Mouse (Mus musculus): ENCODE results near the gene Rbp7. TPM values are rescaled to one million over a fixed set of nuclear protein-coding genes. Genes with fewer than 3 reads are reported as not detected.

The Rbp7 gene
- polyA plus RNA-seq, 1 experiment from 2014 or later, result 0.50 TPM

GRCm38 (mm10) chr4:149485053-149485824 lies 30.5 kb upstream of the Rbp7 start, which contains the start of the genes Nmnat1 and Lzic:
Gene Nmnat1, minus strand, starts transcription at chr4:149485202.
Gene Lzic, plus strand, starts transcription at chr4:149485229.
- ATAC-seq (ENCODE audit: low FRiP score, low TSS enrichment), result peak; percentile 97
- DNase-seq, result peak; percentile 96
- Histone ChIP-seq H3K4me3 (replicated peaks; ENCODE audit: low read depth, low read length) (peak within 1 kb of the TSS; percentile 71), H3K9ac (replicated peaks; ENCODE audit: low read length) (peak within 1 kb of the TSS; percentile 72), H3K4me2 (ENCODE audit: low read length) (peak within 1 kb of the TSS; percentile 60), H3K4me1 (ENCODE audit: control insufficient read depth, insufficient read depth, low read length) (peaks cover 13% of the 10 kb centered on the region), H3K36me3 (ENCODE audit: control insufficient read depth, insufficient read depth, low read length) (peaks cover 30% of the 10 kb centered on the region), H3K27ac (replicated peaks; ENCODE audit: low read depth, low read length) (peak within 1 kb of the TSS; percentile 70), H3K9me3 (ENCODE audit: control insufficient read depth, low read length) (no peaks in the 10 kb centered on the region), H3K27me3 (ENCODE audit: control insufficient read depth, insufficient read depth, low read length) (no peaks in the 10 kb centered on the region)
- WGBS, result under 1% methylated on average over 60 of the region's 60 CpGs

- H3K27ac ChIP-seq (replicated peaks; ENCODE audit: low read depth, low read length), result peak overlapping the region; percentile 70
- DNase-seq (no peak), ATAC-seq (ENCODE audit: low FRiP score, low TSS enrichment) (no peak)
- peaks cover 13% of the 10 kb centered on the region for H3K4me1 ChIP-seq (ENCODE audit: control insufficient read depth, insufficient read depth, low read length)
- H3K9ac ChIP-seq (replicated peaks; ENCODE audit: low read length), result peak overlapping the region; percentile 72
- WGBS, result 47% methylated on average over 3 of the region's 3 CpGs
- H3K4me3 ChIP-seq (replicated peaks; ENCODE audit: low read depth, low read length), result peak overlapping the region; percentile 71
- no peaks in the 10 kb centered on the region for H3K27me3 ChIP-seq (ENCODE audit: control insufficient read depth, insufficient read depth, low read length)
- no peaks in the 10 kb centered on the region for H3K9me3 ChIP-seq (ENCODE audit: control insufficient read depth, low read length)
- peaks cover 24% of the 10 kb centered on the region for H3K36me3 ChIP-seq (ENCODE audit: control insufficient read depth, insufficient read depth, low read length)
- peak overlapping the region; percentile 60 for H3K4me2 ChIP-seq (ENCODE audit: low read length)
These were observed 29.8 kb upstream of the Rbp7 start for GRCm38 (mm10) chr4:149484566-149484965.

GRCm38 (mm10) chr4:149477078-149477477 lies 22.3 kb upstream of the Rbp7 start, which contains the start of gene Tmem274:
Gene Tmem274, plus strand, starts transcription at chr4:149477378.
- H3K27me3 ChIP-seq (ENCODE audit: control insufficient read depth, insufficient read depth, low read length), result no peaks in the 10 kb centered on the region
- H3K9me3 ChIP-seq (ENCODE audit: control insufficient read depth, low read length), result no peaks in the 10 kb centered on the region
- H3K27ac ChIP-seq (replicated peaks; ENCODE audit: low read depth, low read length), result no peak within 1 kb of the TSS
- WGBS, result 88% methylated on average over 11 of the region's 11 CpGs
- ATAC-seq (ENCODE audit: low FRiP score, low TSS enrichment) (no peak), DNase-seq (no peak)
- no peak within 1 kb of the TSS for H3K9ac ChIP-seq (replicated peaks; ENCODE audit: low read length)
- no peak within 1 kb of the TSS for H3K4me3 ChIP-seq (replicated peaks; ENCODE audit: low read depth, low read length)
- no peak within 1 kb of the TSS for H3K4me2 ChIP-seq (ENCODE audit: low read length)
- H3K4me1 ChIP-seq (ENCODE audit: control insufficient read depth, insufficient read depth, low read length), result no peaks in the 10 kb centered on the region
- H3K36me3 ChIP-seq (ENCODE audit: control insufficient read depth, insufficient read depth, low read length), result peaks cover 6% of the 10 kb centered on the region; the same call in 1 of the 2 replicates

GRCm38 (mm10) chr4:149475096-149475495 lies 20.3 kb upstream of the Rbp7 start:
- Histone ChIP-seq H3K4me3 (replicated peaks; ENCODE audit: low read depth, low read length) (no peak overlapping the region), H3K9me3 (ENCODE audit: control insufficient read depth, low read length) (no peaks in the 10 kb centered on the region), H3K27me3 (ENCODE audit: control insufficient read depth, insufficient read depth, low read length) (no peaks in the 10 kb centered on the region), H3K9ac (replicated peaks; ENCODE audit: low read length) (no peak overlapping the region), H3K27ac (replicated peaks; ENCODE audit: low read depth, low read length) (no peak overlapping the region), H3K36me3 (ENCODE audit: control insufficient read depth, insufficient read depth, low read length) (peaks cover 6% of the 10 kb centered on the region; the same call in 1 of the 2 replicates), H3K4me2 (ENCODE audit: low read length) (no peak overlapping the region), H3K4me1 (ENCODE audit: control insufficient read depth, insufficient read depth, low read length) (no peaks in the 10 kb centered on the region)
- WGBS, result 86% methylated on average over 7 of the region's 7 CpGs
- ATAC-seq (ENCODE audit: low FRiP score, low TSS enrichment), result no peak
- no peak for DNase-seq

- no peak overlapping the region for H3K4me2 ChIP-seq (ENCODE audit: low read length)
- no peak overlapping the region for H3K4me3 ChIP-seq (replicated peaks; ENCODE audit: low read depth, low read length)
- DNase-seq, result no peak
- H3K9ac ChIP-seq (replicated peaks; ENCODE audit: low read length), result no peak overlapping the region
- H3K27me3 ChIP-seq (ENCODE audit: control insufficient read depth, insufficient read depth, low read length), result no peaks in the 10 kb centered on the region
- no peak for ATAC-seq (ENCODE audit: low FRiP score, low TSS enrichment)
- H3K36me3 ChIP-seq (ENCODE audit: control insufficient read depth, insufficient read depth, low read length), result peaks cover 20% of the 10 kb centered on the region; the same call in 1 of the 2 replicates
- H3K9me3 ChIP-seq (ENCODE audit: control insufficient read depth, low read length), result no peaks in the 10 kb centered on the region
- WGBS, result 93% methylated on average over 3 of the region's 3 CpGs
- H3K4me1 ChIP-seq (ENCODE audit: control insufficient read depth, insufficient read depth, low read length), result no peaks in the 10 kb centered on the region
- H3K27ac ChIP-seq (replicated peaks; ENCODE audit: low read depth, low read length), result no peak overlapping the region
These were observed 14.8 kb upstream of the Rbp7 start for GRCm38 (mm10) chr4:149469557-149469956.

- 84% methylated on average over 6 of the region's 6 CpGs for WGBS
- no peak overlapping the region for H3K9ac ChIP-seq (replicated peaks; ENCODE audit: low read length)
- H3K27me3 ChIP-seq (ENCODE audit: control insufficient read depth, insufficient read depth, low read length), result no peaks in the 10 kb centered on the region
- peaks cover 7% of the 10 kb centered on the region; the same call in 1 of the 2 replicates for H3K36me3 ChIP-seq (ENCODE audit: control insufficient read depth, insufficient read depth, low read length)
- no peak overlapping the region for H3K4me3 ChIP-seq (replicated peaks; ENCODE audit: low read depth, low read length)
- H3K4me2 ChIP-seq (ENCODE audit: low read length), result no peak overlapping the region
- ATAC-seq (ENCODE audit: low FRiP score, low TSS enrichment) (no peak), DNase-seq (no peak)
- no peaks in the 10 kb centered on the region for H3K4me1 ChIP-seq (ENCODE audit: control insufficient read depth, insufficient read depth, low read length)
- no peaks in the 10 kb centered on the region for H3K9me3 ChIP-seq (ENCODE audit: control insufficient read depth, low read length)
- no peak overlapping the region for H3K27ac ChIP-seq (replicated peaks; ENCODE audit: low read depth, low read length)
These were observed 8.7 kb upstream of the Rbp7 start for GRCm38 (mm10) chr4:149463435-149463950.

GRCm38 (mm10) chr4:149462305-149462971 lies 7.7 kb upstream of the Rbp7 start:
- no peak overlapping the region for H3K4me3 ChIP-seq (replicated peaks; ENCODE audit: low read depth, low read length)
- H3K27ac ChIP-seq (replicated peaks; ENCODE audit: low read depth, low read length), result no peak overlapping the region
- H3K4me1 ChIP-seq (ENCODE audit: control insufficient read depth, insufficient read depth, low read length), result no peaks in the 10 kb centered on the region
- no peak for ATAC-seq (ENCODE audit: low FRiP score, low TSS enrichment)
- no peak overlapping the region for H3K4me2 ChIP-seq (ENCODE audit: low read length)
- H3K27me3 ChIP-seq (ENCODE audit: control insufficient read depth, insufficient read depth, low read length), result no peaks in the 10 kb centered on the region
- 78% methylated on average over 6 of the region's 6 CpGs for WGBS
- DNase-seq, result no peak
- H3K9me3 ChIP-seq (ENCODE audit: control insufficient read depth, low read length), result no peaks in the 10 kb centered on the region
- 0 out of 2 replicates have a peak, but pooled peaks cover 4% of the 10 kb centered on the region for H3K36me3 ChIP-seq (ENCODE audit: control insufficient read depth, insufficient read depth, low read length)
- H3K9ac ChIP-seq (replicated peaks; ENCODE audit: low read length), result no peak overlapping the region

- Histone ChIP-seq H3K9ac (replicated peaks; ENCODE audit: low read length) (no peak overlapping the region), H3K4me2 (ENCODE audit: low read length) (no peak overlapping the region), H3K27ac (replicated peaks; ENCODE audit: low read depth, low read length) (no peak overlapping the region), H3K9me3 (ENCODE audit: control insufficient read depth, low read length) (no peaks in the 10 kb centered on the region), H3K27me3 (ENCODE audit: control insufficient read depth, insufficient read depth, low read length) (no peaks in the 10 kb centered on the region), H3K36me3 (ENCODE audit: control insufficient read depth, insufficient read depth, low read length) (0 out of 2 replicates have a peak, but pooled peaks cover 4% of the 10 kb centered on the region), H3K4me1 (ENCODE audit: control insufficient read depth, insufficient read depth, low read length) (no peaks in the 10 kb centered on the region), H3K4me3 (replicated peaks; ENCODE audit: low read depth, low read length) (no peak overlapping the region)
- ATAC-seq (ENCODE audit: low FRiP score, low TSS enrichment) (no peak), DNase-seq (peak; percentile 31)
- 77% methylated on average over 7 of the region's 7 CpGs for WGBS
These were observed 7.0 kb upstream of the Rbp7 start for GRCm38 (mm10) chr4:149461579-149462304.

Data from midbrain, embryonic 14.5 days (tissue).